Comparison of ENCODE assay signal across 10 mouse cellular contexts in genomic region chr6:141337673-141338072, GRCm38 (mm10).
A peak's percentile ranks its signal among the peaks of the same experiment; 100 is the strongest.
DNase-seq lines count a peak whose midpoint lies in the region; ATAC-seq lines count a peak whose summit lies in the region.
"Had no signal": no experiment of that assay in that cellular context is flagged by ENCODE, and none has a peak within 500 bp of the region (broad histone marks: within the 10 kb centered on the region; RNA-seq: fewer than 3 reads in every experiment).

No protein-coding gene starts in this region.

- H3K27ac ChIP-seq in heart, embryonic 10.5 days = peak overlapping the region; percentile 42; the same call in 1 of the 2 replicates
- no peak overlapping the region for H3K27ac ChIP-seq in limb, embryonic 10.5 days
- H3K27ac ChIP-seq in forebrain, embryonic 15.5 days (replicated peaks) = no peak overlapping the region
- H3K27ac ChIP-seq: neural tube, embryonic 12.5 days had no signal

- no peak overlapping the region for H3K9ac ChIP-seq in forebrain, embryonic 15.5 days (replicated peaks)
- H3K9ac ChIP-seq: neural tube, embryonic 12.5 days had no signal

- H3K4me3 ChIP-seq in heart, embryonic 10.5 days = no peak overlapping the region
- H3K4me3 ChIP-seq in limb, embryonic 10.5 days = no peak overlapping the region
- no peak overlapping the region for H3K4me3 ChIP-seq in forebrain, embryonic 15.5 days
- H3K4me3 ChIP-seq: neural tube, embryonic 12.5 days had no signal

- no peak overlapping the region for H3K4me2 ChIP-seq in forebrain, embryonic 15.5 days (replicated peaks)
- H3K4me2 ChIP-seq: neural tube, embryonic 12.5 days had no signal

- no peak for ATAC-seq in forebrain, embryonic 15.5 days (replicated peaks)
- ATAC-seq: forebrain, embryonic 16.5 days had no signal

- peaks cover 34% of the 10 kb centered on the region for H3K4me1 ChIP-seq in heart, embryonic 10.5 days
- no peaks in the 10 kb centered on the region for H3K4me1 ChIP-seq in limb, embryonic 10.5 days
- no peaks in the 10 kb centered on the region for H3K4me1 ChIP-seq in forebrain, embryonic 15.5 days
- H3K4me1 ChIP-seq: neural tube, embryonic 12.5 days had no signal

- no peak for DNase-seq in heart, embryonic 10.5 days (ENCODE audit: low spot score)
- no peak for DNase-seq in heart, adult 9 months (ENCODE audit: low spot score in 2 of 2)
- DNase-seq in 416B (ENCODE audit: low read depth) (peak; percentile 54), ZHBTc4 (ENCODE audit: low read depth, low spot score) (peak; percentile 78)
- DNase-seq in limb, embryonic 10.5 days (ENCODE audit: low spot score) = peak; percentile 39
- DNase-seq in Muller cell, postnatal 12 days (ENCODE audit: inconsistent ontology term) = no peak
- no peak for DNase-seq in layer of hippocampus, adult 8-10 months (ENCODE audit: low spot score in 2 of 2)

- no peaks in the 10 kb centered on the region for H3K36me3 ChIP-seq in heart, embryonic 10.5 days
- H3K36me3 ChIP-seq in limb, embryonic 10.5 days = no peaks in the 10 kb centered on the region
- H3K36me3 ChIP-seq in forebrain, embryonic 15.5 days = no peaks in the 10 kb centered on the region
- H3K36me3 ChIP-seq: neural tube, embryonic 12.5 days had no signal

- 54% methylated on average over 8 of the region's 8 CpGs for WGBS in heart, embryonic 10.5 days
- 54% methylated on average over 8 of the region's 8 CpGs for whole genome bisulfite sequencing in limb, embryonic 10.5 days
- WGBS in forebrain, embryonic 15.5 days = 56% methylated on average over 8 of the region's 8 CpGs

- no peaks in the 10 kb centered on the region for H3K27me3 ChIP-seq in heart, embryonic 10.5 days (ENCODE audit: insufficient read depth, poor library complexity, severe bottlenecking)
- no peaks in the 10 kb centered on the region for H3K27me3 ChIP-seq in limb, embryonic 10.5 days (ENCODE audit: low read depth, poor library complexity, severe bottlenecking)
- H3K27me3 ChIP-seq in forebrain, embryonic 15.5 days = no peaks in the 10 kb centered on the region
- H3K27me3 ChIP-seq: neural tube, embryonic 12.5 days had no signal

- no peaks in the 10 kb centered on the region for H3K9me3 ChIP-seq in heart, embryonic 10.5 days
- H3K9me3 ChIP-seq in limb, embryonic 10.5 days (replicated peaks) = no peaks in the 10 kb centered on the region
- no peaks in the 10 kb centered on the region for H3K9me3 ChIP-seq in forebrain, embryonic 15.5 days
- H3K9me3 ChIP-seq: neural tube, embryonic 12.5 days had no signal

Comparison
In these comparisons a context has a peak if more than half of its experiments do, and no peak if none do; other contexts are left out.
1. DNase-seq: peak in 416B (single experiment), ZHBTc4 (single experiment) and limb, embryonic 10.5 days (single experiment); none in heart, embryonic 10.5 days (single experiment), heart, adult 9 months (0 of 2), Muller cell, postnatal 12 days (single experiment) and layer of hippocampus, adult 8-10 months (0 of 2).